Mouse (Mus musculus) cerebral cortex, adult 2 months (tissue): ENCODE data around the gene Rgl2.

Source experiments
- WGBS: fragments of 180-500 bp; shearing (Covaris S2); methylation state at CpG from one replicate; pipeline ENCODE4 v1.1.7; 2018; 5-methylcytosine and 5-hydroxymethylcytosine counted together

Rgl2 gene

GRCm38 (mm10) chr17:33909077-33909868 is 20.1 kb upstream of the Rgl2 start, which contains the start of gene Daxx:
Daxx (plus strand) TSS chr17:33909414.
- under 1% methylated on average over 68 of the region's 68 CpGs for WGBS

DNA sequence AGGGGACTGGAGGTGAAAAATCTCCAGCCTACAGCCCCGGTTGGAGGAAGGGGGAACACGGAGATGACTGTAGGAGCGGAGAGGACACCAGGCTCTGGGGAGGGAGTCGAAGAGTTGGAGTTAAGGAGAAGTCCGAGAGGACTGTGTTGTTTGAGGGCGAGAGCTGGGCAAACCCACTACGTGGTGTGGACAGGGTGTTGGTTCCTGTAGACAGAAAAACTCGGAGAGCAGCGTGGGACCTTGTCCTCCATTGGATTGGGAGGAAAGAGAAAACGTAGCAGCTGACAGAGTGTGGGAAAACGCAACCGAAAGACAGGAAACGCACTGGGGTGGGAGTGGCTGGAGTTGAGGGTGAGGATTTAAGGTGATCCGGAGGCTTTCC is 19.5 kb upstream of the Rgl2 start:
- under 1% methylated on average over 14 of the region's 14 CpGs for WGBS

DNA sequence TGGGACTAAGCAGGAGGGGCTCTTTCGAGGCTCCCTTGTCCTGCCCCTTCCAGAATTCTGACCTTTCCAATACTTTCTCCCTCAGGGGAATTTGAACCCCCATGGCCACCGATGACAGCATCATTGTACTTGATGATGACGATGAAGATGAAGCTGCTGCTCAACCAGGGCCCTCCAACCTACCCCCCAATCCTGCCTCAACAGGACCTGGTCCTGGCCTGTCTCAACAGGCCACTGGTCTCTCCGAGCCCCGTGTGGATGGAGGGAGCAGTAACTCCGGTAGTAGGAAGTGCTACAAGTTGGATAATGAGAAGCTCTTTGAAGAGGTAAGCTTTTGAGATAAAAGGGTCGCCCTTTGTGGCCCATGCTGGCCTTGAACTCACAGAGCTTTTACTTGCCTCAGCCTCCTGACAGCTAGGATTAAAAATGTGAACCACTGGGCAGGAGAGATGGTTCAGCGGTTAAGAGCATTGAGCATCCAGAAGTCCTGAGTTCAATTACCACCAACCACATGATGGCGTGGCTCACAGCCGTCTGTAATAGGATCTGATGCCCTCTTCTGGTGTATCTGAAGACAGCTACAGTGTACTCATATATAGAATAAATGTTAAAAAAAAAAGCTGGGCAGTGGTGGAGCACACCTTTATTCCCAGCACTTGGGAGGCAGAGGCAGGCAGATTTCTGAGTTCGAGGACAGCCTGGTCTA is 18.8 kb upstream of the Rgl2 start:
- WGBS = 47% methylated on average over 11 of the region's 11 CpGs

DNA sequence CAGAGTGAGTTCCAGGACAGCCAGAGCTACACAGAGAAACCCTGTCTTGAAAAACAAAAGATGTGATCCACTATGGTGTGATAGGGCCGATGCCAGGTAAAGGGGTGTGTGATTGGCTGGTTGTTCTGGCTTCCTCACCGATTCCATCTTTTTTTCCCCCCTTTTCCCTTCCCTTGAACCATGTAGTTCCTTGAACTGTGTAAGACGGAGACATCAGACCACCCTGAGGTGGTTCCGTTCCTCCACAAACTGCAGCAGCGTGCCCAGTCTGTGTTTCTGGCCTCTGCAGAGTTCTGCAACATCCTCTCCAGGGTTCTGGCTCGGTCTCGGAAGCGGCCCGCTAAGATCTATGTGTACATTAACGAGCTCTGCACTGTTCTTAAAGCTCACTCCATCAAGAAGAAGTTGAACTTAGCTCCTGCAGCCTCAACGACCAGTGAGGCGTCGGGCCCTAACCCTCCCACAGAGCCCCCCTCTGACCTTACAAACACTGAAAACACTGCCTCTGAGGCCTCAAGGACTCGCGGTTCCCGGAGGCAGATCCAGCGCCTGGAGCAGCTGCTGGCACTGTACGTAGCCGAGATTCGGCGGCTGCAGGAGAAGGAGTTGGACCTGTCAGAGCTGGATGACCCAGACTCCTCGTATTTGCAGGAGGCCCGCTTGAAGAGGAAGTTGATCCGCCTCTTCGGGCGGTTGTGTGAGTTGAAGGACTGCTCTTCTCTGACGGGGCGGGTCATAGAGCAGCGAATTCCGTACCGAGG is 18.1 kb upstream of the Rgl2 start:
- 88% methylated on average over 31 of the region's 31 CpGs for WGBS

- 89% methylated on average over 28 of the region's 28 CpGs for WGBS
Measured at GRCm38 (mm10) chr17:33911813-33912414, 17.4 kb upstream of the Rgl2 start.

GRCm38 (mm10) chr17:33913264-33913663 is 16.1 kb upstream of the Rgl2 start:
- 89% methylated on average over 10 of the region's 10 CpGs for WGBS

DNA sequence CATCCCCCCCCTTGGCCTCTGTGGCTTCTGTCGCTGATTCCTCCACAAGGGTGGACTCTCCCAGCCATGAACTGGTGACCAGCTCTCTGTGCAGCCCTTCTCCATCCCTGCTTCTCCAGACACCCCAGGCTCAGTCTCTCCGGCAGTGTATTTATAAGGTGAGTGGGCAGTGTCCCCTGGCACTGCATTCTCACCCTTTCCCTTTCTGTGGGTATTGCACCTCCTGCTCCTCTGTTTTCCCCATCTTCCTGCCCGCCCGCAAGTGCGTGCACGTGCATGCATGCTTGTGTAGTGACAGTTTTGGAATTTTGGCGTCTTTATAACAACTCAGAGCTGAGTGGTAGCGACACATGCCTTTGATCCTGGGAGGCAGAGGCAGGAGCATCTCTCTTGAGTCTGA is 15.4 kb upstream of the Rgl2 start:
- WGBS = 82% methylated on average over 8 of the region's 8 CpGs

DNA sequence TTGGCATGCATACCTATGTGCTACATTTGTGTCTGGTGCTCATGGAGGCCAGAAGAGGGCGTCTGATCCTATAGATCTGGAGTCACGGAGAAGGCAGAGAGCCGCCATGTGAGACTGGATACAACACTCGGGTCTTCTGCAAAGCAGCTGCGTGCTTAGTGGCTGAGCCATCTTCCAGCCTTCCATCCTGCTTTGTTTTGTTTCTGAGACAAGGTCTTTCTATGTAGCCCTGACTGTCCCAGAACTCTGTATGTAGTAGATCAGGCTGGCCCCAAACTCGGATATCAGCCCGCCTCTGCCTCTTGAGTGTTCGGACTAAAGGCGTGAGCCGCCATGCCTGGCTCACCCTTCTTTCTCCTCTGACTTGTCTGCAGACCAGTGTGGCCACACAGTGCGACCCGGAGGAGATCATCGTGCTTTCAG is 14.4 kb upstream of the Rgl2 start:
- WGBS = 58% methylated on average over 13 of the region's 13 CpGs

- whole genome bisulfite sequencing = 1% methylated on average over 34 of the region's 34 CpGs
Measured at GRCm38 (mm10) chr17:33915671-33916250, 13.6 kb upstream of the Rgl2 start, which contains the start of the genes Tapbp and Zbtb22. Tapbp (plus strand) TSS chr17:33915899. Zbtb22 (plus strand) TSS chr17:33915904.

GRCm38 (mm10) chr17:33916294-33916693 is 13.0 kb upstream of the Rgl2 start:
- under 1% methylated on average over 19 of the region's 20 CpGs for whole genome bisulfite sequencing

GRCm38 (mm10) chr17:33916847-33917655 is 12.3 kb upstream of the Rgl2 start:
- WGBS = 71% methylated on average over 31 of the region's 31 CpGs

DNA sequence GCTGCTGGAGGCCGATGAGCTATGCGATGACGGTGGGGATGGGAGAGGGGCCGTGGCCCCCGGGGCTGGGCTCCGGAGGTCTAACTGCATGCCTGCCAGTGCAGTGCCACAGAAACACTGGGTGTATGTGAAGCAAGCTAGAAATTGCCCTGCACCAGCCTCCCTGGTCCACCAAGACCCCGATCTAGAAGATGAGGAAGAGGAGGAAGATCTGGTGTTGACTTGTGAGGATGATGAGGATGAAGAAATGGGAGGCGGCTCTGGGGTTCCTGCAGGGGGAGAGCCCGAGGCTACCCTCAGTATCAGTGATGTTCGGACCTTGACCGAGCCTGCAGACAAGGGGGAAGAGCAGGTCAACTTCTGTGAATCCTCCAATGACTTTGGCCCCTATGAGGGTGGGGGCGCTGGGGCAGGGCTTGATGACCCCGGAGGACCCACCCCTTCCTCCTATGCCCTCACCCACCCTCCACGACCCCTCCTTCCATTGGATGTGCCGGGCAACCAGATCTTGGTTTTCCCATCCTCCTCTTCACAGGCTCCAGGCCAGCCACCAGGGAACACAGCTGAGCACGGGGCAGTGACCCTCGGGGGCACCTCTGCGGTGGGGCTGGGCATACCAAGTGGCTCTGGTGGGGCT is 11.6 kb upstream of the Rgl2 start:
- WGBS = 82% methylated on average over 18 of the region's 18 CpGs

- WGBS = 65% methylated on average over 37 of the region's 37 CpGs
Measured at GRCm38 (mm10) chr17:33918293-33919203, 10.8 kb upstream of the Rgl2 start.

- under 1% methylated on average over 52 of the region's 52 CpGs for WGBS
Measured at GRCm38 (mm10) chr17:33919351-33920281, 9.7 kb upstream of the Rgl2 start.

DNA sequence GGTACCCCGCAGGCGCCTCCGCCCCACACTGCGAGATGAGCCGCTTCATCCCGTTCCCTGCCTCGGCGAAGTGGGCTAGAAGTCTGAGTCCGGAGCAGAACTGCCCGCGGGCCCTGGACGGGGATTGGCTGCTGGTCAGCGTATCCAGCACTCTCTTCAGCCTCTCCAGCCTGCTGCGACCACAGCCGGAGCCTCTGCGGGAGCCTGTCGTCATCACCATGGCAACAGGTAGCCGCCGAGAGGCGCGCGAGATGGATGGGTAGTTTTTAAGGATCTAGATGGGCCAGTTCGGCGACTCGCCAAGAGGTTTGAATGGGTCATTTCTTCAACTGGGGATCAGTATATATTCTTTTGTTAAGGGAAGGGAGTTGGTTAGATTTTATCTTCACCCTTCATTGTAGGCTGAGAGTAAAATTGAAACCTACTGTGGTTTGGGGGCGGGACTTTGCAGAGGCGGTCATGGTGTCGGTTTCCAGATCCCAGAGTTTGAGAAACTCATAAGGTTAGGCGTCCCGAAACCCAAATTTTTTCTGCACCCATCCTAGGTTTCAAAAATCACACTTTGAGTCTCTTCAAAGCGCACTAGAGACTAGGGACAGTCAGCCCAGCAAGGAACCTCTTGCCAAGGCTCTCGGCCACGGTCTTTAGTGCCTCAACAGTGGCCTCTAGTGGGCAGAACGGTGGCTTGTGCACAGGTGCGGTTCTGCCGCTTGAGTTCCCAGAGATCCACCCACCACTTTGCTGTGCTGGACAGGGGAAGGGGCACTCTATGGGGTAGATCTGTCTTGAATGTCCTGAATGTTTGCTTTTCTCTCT is 8.9 kb upstream of the Rgl2 start:
- under 1% methylated on average over 36 of the region's 36 CpGs for WGBS

- WGBS = 91% methylated on average over 7 of the region's 7 CpGs
Measured at GRCm38 (mm10) chr17:33921361-33921760, 8.0 kb upstream of the Rgl2 start.
